Mouse (Mus musculus) intestine, embryonic 15.5 days (tissue): ENCODE data around the gene Zkscan1. TPM values are rescaled to one million over a fixed set of nuclear protein-coding genes. Genes with fewer than 3 reads are reported as not detected.
"Not testable (repeated sequence)": the region's sequence is repeated elsewhere in the genome, so short reads cannot be mapped to it uniquely, and the experiment has no call there.

Experiments used
- ATAC-seq: fragments of 200-750 bp; cut with Nextera tagmentation; 2 replicates; pipeline ENCODE4 v1.8.0; 2017; ENCODE audit warnings: moderate TSS enrichment, moderate library complexity
- H3K27ac ChIP-seq: fragments of 300-500 bp; sonication (generic); 2 replicates; pipeline ENCODE4 v1.5.1; 2015; ENCODE audit warnings: mild to moderate bottlenecking, inconsistent platforms
- H3K27me3 ChIP-seq: fragments of 300-500 bp; sonication (generic); replicated peaks from 2 replicates; pipeline ENCODE4 v1.6.1; 2015; ENCODE audit warnings: inconsistent platforms
- H3K36me3 ChIP-seq: fragments of 300-500 bp; sonication (generic); 2 replicates; pipeline ENCODE4 v1.6.1; 2015; ENCODE audit warnings: inconsistent platforms
- H3K4me1 ChIP-seq: fragments of 300-500 bp; sonication (generic); replicated peaks from 2 replicates; pipeline ENCODE4 v1.6.1; 2015; ENCODE audit warnings: inconsistent platforms
- H3K4me2 ChIP-seq: fragments of 300-500 bp; sonication (generic); replicated peaks from 2 replicates; pipeline ENCODE4 v1.6.1; 2015; ENCODE audit warnings: mild to moderate bottlenecking, inconsistent platforms
- H3K4me3 ChIP-seq: fragments of 300-500 bp; sonication (generic); replicated peaks from 2 replicates; pipeline ENCODE4 v1.5.1; 2015; ENCODE audit warnings: inconsistent platforms
- H3K9ac ChIP-seq: fragments of 300-500 bp; sonication (generic); 2 replicates; pipeline ENCODE4 v1.6.1; 2015; ENCODE audit warnings: inconsistent platforms
- H3K9me3 ChIP-seq: fragments of 300-500 bp; sonication (generic); 2 replicates; pipeline ENCODE4 v1.6.1; 2016; ENCODE audit warnings: inconsistent platforms
- WGBS: fragments of 180-500 bp; shearing (Covaris S2); methylation state at CpG from one replicate; pipeline ENCODE4 v1.1.7; 2015; 5-methylcytosine and 5-hydroxymethylcytosine counted together
- polyA plus RNA-seq: library from polyadenylated mRNA; unstranded; fragments of >200 nt; fragmentation: Nextera tagmentation; extraction: Ambion mirVana; gene quantifications from 2 replicates; pipeline ENCODE4 v1.2.1, GENCODE M21; 2015

Gene Zkscan1
- polyA plus RNA-seq, 1 experiment from 2014 or later: 15.0 TPM

- Histone ChIP-seq H3K9ac (no peak overlapping the region), H3K4me2 (peak overlapping the region; percentile 45), H3K9me3 (no peaks in the 10 kb centered on the region), H3K4me1 (no peaks in the 10 kb centered on the region), H3K27me3 (no peaks in the 10 kb centered on the region), H3K27ac (peak overlapping the region; percentile 70), H3K36me3 (peaks cover 11% of the 10 kb centered on the region), H3K4me3 (0 out of 2 replicates have a peak overlapping the region, but pooled peaks have one; percentile 2)
- ATAC-seq: peak; percentile 88
- 56% methylated on average over 6 of the region's 6 CpGs for WGBS
These were observed 4.2 kb downstream of the Zkscan1 start for GRCm38 (mm10) chr5:138089108-138089551.

- Histone ChIP-seq H3K9me3 (no peaks in the 10 kb centered on the region), H3K27ac (no peak overlapping the region), H3K36me3 (peaks cover 17% of the 10 kb centered on the region), H3K4me1 (no peaks in the 10 kb centered on the region), H3K27me3 (no peaks in the 10 kb centered on the region), H3K4me2 (no peak overlapping the region), H3K4me3 (no peak overlapping the region), H3K9ac (no peak overlapping the region)
- 69% methylated on average over 3 of the region's 3 CpGs for WGBS
- ATAC-seq: no peak
These were observed 5.4 kb downstream of the Zkscan1 start for GRCm38 (mm10) chr5:138090271-138090670.

- H3K9me3 ChIP-seq: no peaks in the 10 kb centered on the region
- no peak overlapping the region for H3K4me2 ChIP-seq
- no peaks in the 10 kb centered on the region for H3K4me1 ChIP-seq
- H3K27ac ChIP-seq: no peak overlapping the region
- H3K27me3 ChIP-seq: no peaks in the 10 kb centered on the region
- peaks cover 17% of the 10 kb centered on the region for H3K36me3 ChIP-seq
- H3K4me3 ChIP-seq: no peak overlapping the region
- no peak for ATAC-seq
- no peak overlapping the region for H3K9ac ChIP-seq
- WGBS: 97% methylated on average over 5 of the region's 5 CpGs
These were observed 5.9 kb downstream of the Zkscan1 start for GRCm38 (mm10) chr5:138090737-138091136.

- ATAC-seq: no peak
- H3K27me3 ChIP-seq: no peaks in the 10 kb centered on the region
- H3K4me2 ChIP-seq: no peak overlapping the region
- H3K4me3 ChIP-seq: no peak overlapping the region
- peaks cover 26% of the 10 kb centered on the region for H3K36me3 ChIP-seq
- H3K9me3 ChIP-seq: no peaks in the 10 kb centered on the region
- H3K9ac ChIP-seq: no peak overlapping the region
- H3K4me1 ChIP-seq: no peaks in the 10 kb centered on the region
- H3K27ac ChIP-seq: no peak overlapping the region
- WGBS: 96% methylated on average over 4 of the region's 4 CpGs
These were observed 7.9 kb downstream of the Zkscan1 start for GRCm38 (mm10) chr5:138092771-138093170.

- Histone ChIP-seq H3K36me3 (peaks cover 39% of the 10 kb centered on the region), H3K4me3 (no peak overlapping the region), H3K4me1 (no peaks in the 10 kb centered on the region), H3K4me2 (no peak overlapping the region), H3K27me3 (no peaks in the 10 kb centered on the region), H3K9ac (no peak overlapping the region), H3K27ac (no peak overlapping the region), H3K9me3 (no peaks in the 10 kb centered on the region)
- 95% methylated on average over 6 of the region's 6 CpGs for WGBS
- no peak for ATAC-seq
These were observed 9.6 kb downstream of the Zkscan1 start for GRCm38 (mm10) chr5:138094474-138094873.

GRCm38 (mm10) chr5:138104976-138105375 is 20.1 kb downstream of the Zkscan1 start:
- peak; percentile 67 for ATAC-seq
- 0 out of 2 replicates have a peak, but pooled peaks cover 3% of the 10 kb centered on the region for H3K4me1 ChIP-seq

GRCm38 (mm10) chr5:138107130-138107529 is 22.2 kb downstream of the Zkscan1 start:
- WGBS: 67% methylated on average over 3 of the region's 3 CpGs
- H3K27ac ChIP-seq: no peak overlapping the region
- ATAC-seq: no peak
- H3K9me3 ChIP-seq: no peaks in the 10 kb centered on the region
- H3K4me1 ChIP-seq: 0 out of 2 replicates have a peak, but pooled peaks cover 3% of the 10 kb centered on the region
- no peaks in the 10 kb centered on the region for H3K27me3 ChIP-seq
- no peak overlapping the region for H3K9ac ChIP-seq
- H3K4me2 ChIP-seq: no peak overlapping the region
- H3K36me3 ChIP-seq: peaks cover 9% of the 10 kb centered on the region; the same call in 1 of the 2 replicates
- H3K4me3 ChIP-seq: no peak overlapping the region

More at GRCm38 (mm10) chr5:138104976-138105375, 20.1 kb downstream of the Zkscan1 start:
- Histone ChIP-seq H3K4me2 (no peak overlapping the region), H3K36me3 (peaks cover 26% of the 10 kb centered on the region), H3K9ac (no peak overlapping the region), H3K4me3 (no peak overlapping the region), H3K9me3 (no peaks in the 10 kb centered on the region), H3K27ac (no peak overlapping the region), H3K27me3 (no peaks in the 10 kb centered on the region)
- 60% methylated on average over 2 of the region's 2 CpGs for WGBS

- not testable (repeated sequence) for H3K4me1 ChIP-seq, H3K9ac ChIP-seq, H3K27ac ChIP-seq, H3K9me3 ChIP-seq, H3K36me3 ChIP-seq, H3K27me3 ChIP-seq, H3K4me3 ChIP-seq, H3K4me2 ChIP-seq, ATAC-seq
- 65% methylated on average over 4 of the region's 4 CpGs for WGBS
These were observed 25.0 kb downstream of the Zkscan1 start for GRCm38 (mm10) chr5:138109847-138110396.

GRCm38 (mm10) chr5:138116255-138117198 is 31.6 kb downstream of the Zkscan1 start, which contains the start of gene Zscan21:
Gene Zscan21 (plus strand): TSS chr5:138116903.
- WGBS: 5% methylated on average over 38 of the region's 38 CpGs
- no peaks in the 10 kb centered on the region for H3K9me3 ChIP-seq
- peak within 1 kb of the TSS; percentile 94 for H3K27ac ChIP-seq
- H3K4me1 ChIP-seq: 0 out of 2 replicates have a peak, but pooled peaks cover 4% of the 10 kb centered on the region
- peak; percentile 98 for ATAC-seq
- peak within 1 kb of the TSS; percentile 62 for H3K4me2 ChIP-seq
- peak within 1 kb of the TSS; percentile 71 for H3K9ac ChIP-seq
- H3K27me3 ChIP-seq: no peaks in the 10 kb centered on the region
- H3K36me3 ChIP-seq: 0 out of 2 replicates have a peak, but pooled peaks cover 2% of the 10 kb centered on the region
- H3K4me3 ChIP-seq: peak within 1 kb of the TSS; percentile 68

- 6% methylated on average over 16 of the region's 16 CpGs for WGBS
- 0 out of 2 replicates have a peak, but pooled peaks cover 2% of the 10 kb centered on the region for H3K36me3 ChIP-seq
- peak overlapping the region; percentile 94 for H3K27ac ChIP-seq
- H3K9me3 ChIP-seq: no peaks in the 10 kb centered on the region
- 0 out of 2 replicates have a peak, but pooled peaks cover 4% of the 10 kb centered on the region for H3K4me1 ChIP-seq
- H3K4me2 ChIP-seq: peak overlapping the region; percentile 62
- peak; percentile 68 for ATAC-seq
- H3K9ac ChIP-seq: peak overlapping the region; percentile 71
- peak overlapping the region; percentile 68 for H3K4me3 ChIP-seq
- H3K27me3 ChIP-seq: no peaks in the 10 kb centered on the region
These were observed 32.5 kb downstream of the Zkscan1 start for GRCm38 (mm10) chr5:138117199-138118015.

- ATAC-seq: no peak
- Histone ChIP-seq H3K27me3 (no peaks in the 10 kb centered on the region), H3K9me3 (no peaks in the 10 kb centered on the region), H3K27ac (no peak overlapping the region), H3K36me3 (0 out of 2 replicates have a peak, but pooled peaks cover 3% of the 10 kb centered on the region), H3K4me3 (peak overlapping the region; percentile 68), H3K9ac (peak overlapping the region; percentile 71; the same call in 1 of the 2 replicates), H3K4me2 (peak overlapping the region; percentile 62), H3K4me1 (0 out of 2 replicates have a peak, but pooled peaks cover 4% of the 10 kb centered on the region)
- 67% methylated on average over 3 of the region's 3 CpGs for WGBS
These were observed 33.2 kb downstream of the Zkscan1 start for GRCm38 (mm10) chr5:138118041-138118440.
